Mouse (Mus musculus): ENCODE data around the gene Eef2k. TPM values are rescaled to one million over a fixed set of nuclear protein-coding genes. Genes with fewer than 3 reads are reported as not detected.

Eef2k gene
- polyA plus RNA-seq, 1 experiment from 2014 or later, result 9.1 TPM

- Histone ChIP-seq H3K27me3 (replicated peaks; ENCODE audit: control insufficient read depth, insufficient read depth, low read length) (no peaks in the 10 kb centered on the region), H3K4me1 (ENCODE audit: control insufficient read depth, insufficient read depth, low read length) (peaks cover 4% of the 10 kb centered on the region), H3K9ac (ENCODE audit: low read length) (no peak overlapping the region), H3K4me2 (ENCODE audit: low read length) (no peak overlapping the region), H3K36me3 (ENCODE audit: control insufficient read depth, insufficient read depth, low read length) (peaks cover 4% of the 10 kb centered on the region; the same call in 1 of the 2 replicates), H3K4me3 (ENCODE audit: low read depth, low read length) (no peak overlapping the region), H3K9me3 (replicated peaks; ENCODE audit: control insufficient read depth, low read length) (no peaks in the 10 kb centered on the region), H3K27ac (ENCODE audit: low read depth, low read length) (no peak overlapping the region)
- WGBS, result 57% methylated on average over 10 of the region's 10 CpGs
- no peak for DNase-seq (ENCODE audit: low spot score)
- ATAC-seq, result no peak
Measured at GRCm38 (mm10) chr7:120860799-120861487, 18.3 kb downstream of the Eef2k start.

DNA sequence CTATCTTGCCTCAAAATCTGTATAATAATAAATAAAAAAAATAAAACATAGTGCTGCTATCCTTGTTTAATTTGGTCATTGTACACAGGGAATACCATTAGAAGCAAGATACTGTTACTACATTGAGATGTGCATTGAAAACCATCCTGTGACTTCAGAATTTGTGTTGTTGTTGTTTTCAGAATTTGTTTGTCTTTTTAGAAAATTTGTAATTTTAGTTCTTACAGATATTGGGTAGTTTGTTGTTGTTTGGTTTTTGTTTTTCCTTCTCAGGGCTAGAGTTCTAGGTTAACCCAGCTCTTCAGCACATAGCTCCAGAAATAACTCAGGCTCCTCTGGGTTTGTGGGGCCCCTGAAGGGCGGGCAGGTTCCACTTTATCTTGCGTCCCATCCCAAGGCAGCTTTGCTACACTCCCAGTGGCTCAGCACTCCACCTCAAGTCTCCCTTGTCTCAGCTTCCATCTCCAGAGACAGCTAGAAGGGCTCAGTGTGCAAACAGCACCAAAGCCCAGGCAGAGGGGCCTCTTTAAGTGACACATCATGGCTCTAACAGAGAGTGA, 18.9 kb downstream of the Eef2k start:
- no peak for DNase-seq (ENCODE audit: low spot score)
- H3K36me3 ChIP-seq (ENCODE audit: control insufficient read depth, insufficient read depth, low read length), result peaks cover 4% of the 10 kb centered on the region; the same call in 1 of the 2 replicates
- WGBS, result 49% methylated on average over 2 of the region's 2 CpGs
- no peak overlapping the region for H3K4me3 ChIP-seq (ENCODE audit: low read depth, low read length)
- no peak overlapping the region for H3K9ac ChIP-seq (ENCODE audit: low read length)
- H3K9me3 ChIP-seq (replicated peaks; ENCODE audit: control insufficient read depth, low read length), result no peaks in the 10 kb centered on the region
- no peak overlapping the region for H3K27ac ChIP-seq (ENCODE audit: low read depth, low read length)
- peaks cover 4% of the 10 kb centered on the region for H3K4me1 ChIP-seq (ENCODE audit: control insufficient read depth, insufficient read depth, low read length)
- H3K27me3 ChIP-seq (replicated peaks; ENCODE audit: control insufficient read depth, insufficient read depth, low read length), result no peaks in the 10 kb centered on the region
- no peak for ATAC-seq
- no peak overlapping the region for H3K4me2 ChIP-seq (ENCODE audit: low read length)

DNA sequence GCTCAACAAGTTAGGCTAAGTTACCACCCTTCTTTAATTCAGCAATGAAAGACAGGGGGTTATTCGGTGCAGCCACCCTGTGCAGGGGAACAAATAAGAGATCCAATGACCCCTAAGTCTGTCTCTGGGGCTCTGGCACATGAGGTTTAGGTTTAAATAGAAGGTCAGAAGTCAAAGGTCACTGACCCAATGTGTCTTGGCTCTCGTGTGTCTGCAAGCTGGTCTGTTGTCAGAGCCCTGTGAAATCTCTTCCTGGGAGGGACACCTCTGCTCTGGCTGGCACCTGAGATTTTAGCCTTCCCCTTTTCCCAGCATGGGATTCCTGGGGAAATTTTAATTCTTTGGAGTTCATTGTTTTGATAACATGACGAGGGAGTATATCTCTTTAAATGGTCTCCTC, 19.6 kb downstream of the Eef2k start:
- Histone ChIP-seq H3K4me3 (ENCODE audit: low read depth, low read length) (no peak overlapping the region), H3K4me1 (ENCODE audit: control insufficient read depth, insufficient read depth, low read length) (peaks cover 4% of the 10 kb centered on the region), H3K36me3 (ENCODE audit: control insufficient read depth, insufficient read depth, low read length) (peaks cover 4% of the 10 kb centered on the region; the same call in 1 of the 2 replicates), H3K9me3 (replicated peaks; ENCODE audit: control insufficient read depth, low read length) (no peaks in the 10 kb centered on the region), H3K9ac (ENCODE audit: low read length) (no peak overlapping the region), H3K4me2 (ENCODE audit: low read length) (no peak overlapping the region), H3K27me3 (replicated peaks; ENCODE audit: control insufficient read depth, insufficient read depth, low read length) (no peaks in the 10 kb centered on the region), H3K27ac (ENCODE audit: low read depth, low read length) (no peak overlapping the region)
- ATAC-seq, result no peak
- DNase-seq (ENCODE audit: low spot score), result no peak
- 24% methylated on average over 3 of the region's 3 CpGs for WGBS

DNA sequence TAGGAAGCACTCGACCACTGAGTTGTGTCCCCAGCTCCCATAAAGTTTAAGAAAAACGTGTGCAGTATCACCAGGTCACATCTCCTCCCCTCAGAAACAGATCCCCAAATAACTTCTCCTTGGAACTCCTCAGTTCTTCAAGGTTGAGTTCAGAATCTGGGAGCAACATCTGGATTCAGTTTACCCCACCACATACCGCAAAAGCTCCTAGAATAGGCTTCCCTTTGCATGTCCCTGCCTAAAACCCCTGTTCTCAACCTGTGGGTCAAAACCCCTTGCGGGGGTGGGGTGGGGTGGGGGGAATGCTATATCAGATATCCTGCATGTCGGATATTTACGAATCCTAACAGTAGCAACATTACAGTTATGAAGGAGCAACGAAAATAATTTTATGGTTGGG, 20.0 kb downstream of the Eef2k start:
- 66% methylated on average over 7 of the region's 7 CpGs for WGBS
- H3K9ac ChIP-seq (ENCODE audit: low read length), result no peak overlapping the region
- H3K4me2 ChIP-seq (ENCODE audit: low read length), result no peak overlapping the region
- ATAC-seq (no peak), DNase-seq (ENCODE audit: low spot score) (no peak)
- H3K4me1 ChIP-seq (ENCODE audit: control insufficient read depth, insufficient read depth, low read length), result peaks cover 4% of the 10 kb centered on the region
- H3K27ac ChIP-seq (ENCODE audit: low read depth, low read length), result no peak overlapping the region
- no peaks in the 10 kb centered on the region for H3K9me3 ChIP-seq (replicated peaks; ENCODE audit: control insufficient read depth, low read length)
- peaks cover 4% of the 10 kb centered on the region; the same call in 1 of the 2 replicates for H3K36me3 ChIP-seq (ENCODE audit: control insufficient read depth, insufficient read depth, low read length)
- H3K4me3 ChIP-seq (ENCODE audit: low read depth, low read length), result no peak overlapping the region
- no peaks in the 10 kb centered on the region for H3K27me3 ChIP-seq (replicated peaks; ENCODE audit: control insufficient read depth, insufficient read depth, low read length)

GRCm38 (mm10) chr7:120863476-120863875, 20.8 kb downstream of the Eef2k start:
- ATAC-seq, result no peak
- Histone ChIP-seq H3K4me3 (ENCODE audit: low read depth, low read length) (no peak overlapping the region), H3K9ac (ENCODE audit: low read length) (no peak overlapping the region), H3K27me3 (replicated peaks; ENCODE audit: control insufficient read depth, insufficient read depth, low read length) (no peaks in the 10 kb centered on the region), H3K4me1 (ENCODE audit: control insufficient read depth, insufficient read depth, low read length) (peaks cover 4% of the 10 kb centered on the region), H3K4me2 (ENCODE audit: low read length) (no peak overlapping the region), H3K36me3 (ENCODE audit: control insufficient read depth, insufficient read depth, low read length) (peaks cover under 1% of the 10 kb centered on the region; the same call in 1 of the 2 replicates), H3K9me3 (replicated peaks; ENCODE audit: control insufficient read depth, low read length) (no peaks in the 10 kb centered on the region), H3K27ac (ENCODE audit: low read depth, low read length) (no peak overlapping the region)
- 74% methylated on average over 5 of the region's 5 CpGs for WGBS
- no peak for DNase-seq (ENCODE audit: low spot score)

DNA sequence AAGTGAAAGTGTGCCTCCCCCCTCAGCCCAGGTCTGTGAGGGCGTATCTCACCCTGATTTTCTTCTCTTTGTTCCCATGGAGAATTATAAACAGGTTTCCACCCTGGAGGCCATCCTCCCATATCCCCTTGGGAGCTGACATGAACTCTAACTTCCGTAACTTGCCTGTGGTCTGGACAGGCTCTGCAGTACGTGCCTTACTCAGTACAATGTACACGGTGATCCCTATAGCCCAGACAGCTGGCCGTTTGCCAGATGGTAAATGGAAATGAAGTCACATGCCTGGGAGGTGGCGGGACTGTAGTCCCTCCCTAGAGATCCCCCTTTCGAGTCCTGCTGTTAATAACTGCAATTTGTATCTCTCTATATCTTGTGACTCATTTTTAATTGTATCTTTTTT, 22.5 kb downstream of the Eef2k start:
- peak; percentile 84 for ATAC-seq
- H3K9ac ChIP-seq (ENCODE audit: low read length), result no peak overlapping the region
- H3K27me3 ChIP-seq (replicated peaks; ENCODE audit: control insufficient read depth, insufficient read depth, low read length), result no peaks in the 10 kb centered on the region
- WGBS, result 8% methylated on average over 7 of the region's 7 CpGs
- peak overlapping the region; percentile 10; the same call in 1 of the 2 replicates for H3K4me2 ChIP-seq (ENCODE audit: low read length)
- H3K4me3 ChIP-seq (ENCODE audit: low read depth, low read length), result no peak overlapping the region
- H3K9me3 ChIP-seq (replicated peaks; ENCODE audit: control insufficient read depth, low read length), result no peaks in the 10 kb centered on the region
- H3K4me1 ChIP-seq (ENCODE audit: control insufficient read depth, insufficient read depth, low read length), result peaks cover 4% of the 10 kb centered on the region
- no peaks in the 10 kb centered on the region for H3K36me3 ChIP-seq (ENCODE audit: control insufficient read depth, insufficient read depth, low read length)
- no peak overlapping the region for H3K27ac ChIP-seq (ENCODE audit: low read depth, low read length)
- peak; percentile 84 for DNase-seq (ENCODE audit: low spot score)

DNA sequence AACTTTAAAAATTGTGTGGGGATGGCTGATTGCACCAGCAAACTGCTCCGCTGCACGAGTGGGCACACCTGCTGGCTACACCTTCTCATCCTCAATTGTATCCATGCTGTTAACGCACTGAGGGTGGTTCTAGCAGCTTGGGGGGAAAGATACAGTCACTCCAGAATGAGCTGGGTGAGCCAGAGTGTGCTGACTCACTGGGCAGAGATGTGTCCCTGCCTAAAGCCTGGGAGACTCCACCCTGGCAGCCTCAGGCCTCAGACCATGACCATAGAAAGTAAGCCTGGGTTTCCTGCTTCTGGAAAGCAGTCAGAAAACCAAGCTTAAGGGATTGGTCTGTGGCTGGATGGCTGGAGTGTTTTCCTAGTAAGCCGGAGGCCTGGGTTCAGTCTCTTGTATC, 23.2 kb downstream of the Eef2k start:
- Histone ChIP-seq H3K4me3 (ENCODE audit: low read depth, low read length) (no peak overlapping the region), H3K36me3 (ENCODE audit: control insufficient read depth, insufficient read depth, low read length) (no peaks in the 10 kb centered on the region), H3K4me1 (ENCODE audit: control insufficient read depth, insufficient read depth, low read length) (peaks cover 4% of the 10 kb centered on the region), H3K9me3 (replicated peaks; ENCODE audit: control insufficient read depth, low read length) (no peaks in the 10 kb centered on the region), H3K4me2 (ENCODE audit: low read length) (no peak overlapping the region), H3K27ac (ENCODE audit: low read depth, low read length) (no peak overlapping the region; the same call in 1 of the 2 replicates), H3K27me3 (replicated peaks; ENCODE audit: control insufficient read depth, insufficient read depth, low read length) (no peaks in the 10 kb centered on the region), H3K9ac (ENCODE audit: low read length) (no peak overlapping the region)
- DNase-seq (ENCODE audit: low spot score), result no peak
- 43% methylated on average over 4 of the region's 4 CpGs for whole genome bisulfite sequencing
- ATAC-seq, result no peak

- Histone ChIP-seq H3K4me2 (ENCODE audit: low read length) (no peak overlapping the region), H3K4me1 (ENCODE audit: control insufficient read depth, insufficient read depth, low read length) (peaks cover 4% of the 10 kb centered on the region), H3K9me3 (replicated peaks; ENCODE audit: control insufficient read depth, low read length) (no peaks in the 10 kb centered on the region), H3K9ac (ENCODE audit: low read length) (no peak overlapping the region), H3K4me3 (ENCODE audit: low read depth, low read length) (no peak overlapping the region), H3K27ac (ENCODE audit: low read depth, low read length) (no peak overlapping the region), H3K36me3 (ENCODE audit: control insufficient read depth, insufficient read depth, low read length) (no peaks in the 10 kb centered on the region), H3K27me3 (replicated peaks; ENCODE audit: control insufficient read depth, insufficient read depth, low read length) (no peaks in the 10 kb centered on the region)
- whole genome bisulfite sequencing, result 78% methylated on average over 2 of the region's 2 CpGs
- ATAC-seq (no peak), DNase-seq (ENCODE audit: low spot score) (no peak)
Measured at GRCm38 (mm10) chr7:120866684-120867083, 24.1 kb downstream of the Eef2k start.

GRCm38 (mm10) chr7:120867720-120868119, 25.1 kb downstream of the Eef2k start:
- no peak; the same call in 1 of the 2 replicates for ATAC-seq
- Histone ChIP-seq H3K4me2 (ENCODE audit: low read length) (no peak overlapping the region), H3K9ac (ENCODE audit: low read length) (no peak overlapping the region), H3K4me1 (ENCODE audit: control insufficient read depth, insufficient read depth, low read length) (peaks cover 4% of the 10 kb centered on the region), H3K36me3 (ENCODE audit: control insufficient read depth, insufficient read depth, low read length) (no peaks in the 10 kb centered on the region), H3K4me3 (ENCODE audit: low read depth, low read length) (no peak overlapping the region), H3K9me3 (replicated peaks; ENCODE audit: control insufficient read depth, low read length) (no peaks in the 10 kb centered on the region), H3K27ac (ENCODE audit: low read depth, low read length) (no peak overlapping the region), H3K27me3 (replicated peaks; ENCODE audit: control insufficient read depth, insufficient read depth, low read length) (no peaks in the 10 kb centered on the region)
- 75% methylated on average over 1 of the region's 1 CpGs for WGBS
- no peak for DNase-seq (ENCODE audit: low spot score)
